Mouse (Mus musculus) liver, embryonic 11.5 days (tissue): ENCODE results near the gene Cks1b. TPM values are rescaled to one million over a fixed set of nuclear protein-coding genes. Genes with fewer than 3 reads are reported as not detected.
"Not testable (repeated sequence)": the region's sequence is repeated elsewhere in the genome, so short reads cannot be mapped to it uniquely, and the experiment has no call there.

Experiments
- ATAC-seq: fragments of 200-750 bp; cut with Nextera tagmentation; replicated peaks from 2 replicates; pipeline ENCODE4 v1.8.0; 2017; ENCODE audit warnings: moderate number of reproducible peaks, mild to moderate bottlenecking, moderate TSS enrichment, moderate library complexity; ENCODE audit not compliant: low FRiP score
- DNase-seq: peaks from one replicate; pipeline ENCODE4 v3.0.0-alpha.2; 2017; ENCODE audit warnings: low spot score
- H3K27ac ChIP-seq: fragments of 300-500 bp; sonication (generic); 2 replicates; pipeline ENCODE4 v1.5.1; 2014; ENCODE audit warnings: mild to moderate bottlenecking, low read depth, low read length, control low read depth
- H3K27me3 ChIP-seq: fragments of 300-500 bp; sonication (generic); replicated peaks from 2 replicates; pipeline ENCODE4 v1.6.1; 2014; ENCODE audit warnings: low read length, mixed read lengths; ENCODE audit not compliant: control insufficient read depth, insufficient read depth
- H3K36me3 ChIP-seq: fragments of 300-500 bp; sonication (generic); 2 replicates; pipeline ENCODE4 v1.6.1; 2014; ENCODE audit warnings: mild to moderate bottlenecking, low read length, moderate library complexity, mixed read lengths; ENCODE audit not compliant: control insufficient read depth, insufficient read depth
- H3K4me1 ChIP-seq: fragments of 300-500 bp; sonication (generic); replicated peaks from 2 replicates; pipeline ENCODE4 v1.6.1; 2014; ENCODE audit warnings: low read length, mixed read lengths; ENCODE audit not compliant: control insufficient read depth, insufficient read depth
- H3K4me2 ChIP-seq: fragments of 300-500 bp; sonication (generic); 2 replicates; pipeline ENCODE4 v1.6.1; 2014; ENCODE audit warnings: mild to moderate bottlenecking, control low read depth, moderate library complexity
- H3K4me3 ChIP-seq: fragments of 300-500 bp; sonication (generic); 2 replicates; pipeline ENCODE4 v1.5.1; 2014; ENCODE audit warnings: low read depth, low read length, control low read depth
- H3K9ac ChIP-seq: fragments of 300-500 bp; sonication (generic); 2 replicates; pipeline ENCODE4 v1.6.1; 2014; ENCODE audit warnings: low read depth, low read length, control low read depth
- H3K9me3 ChIP-seq: fragments of 300-500 bp; sonication (generic); 2 replicates; pipeline ENCODE4 v1.6.1; 2016; ENCODE audit warnings: low read length, inconsistent platforms, mixed read lengths; ENCODE audit not compliant: control insufficient read depth
- WGBS: fragments of 180-500 bp; shearing (Covaris S2); extraction: QIAGEN DNeasy Blood & Tissue Kit; methylation state at CpG from one replicate; pipeline ENCODE4 v1.1.7; 2014; 5-methylcytosine and 5-hydroxymethylcytosine counted together
- polyA plus RNA-seq: library from polyadenylated mRNA; unstranded; fragments of >200 nt; fragmentation: Nextera tagmentation; extraction: Ambion mirVana; gene quantifications from 2 replicates; pipeline ENCODE4 v1.2.1, GENCODE M21; 2014

Cks1b gene
- polyA plus RNA-seq, 1 experiment from 2014 or later: 498 TPM

DNA sequence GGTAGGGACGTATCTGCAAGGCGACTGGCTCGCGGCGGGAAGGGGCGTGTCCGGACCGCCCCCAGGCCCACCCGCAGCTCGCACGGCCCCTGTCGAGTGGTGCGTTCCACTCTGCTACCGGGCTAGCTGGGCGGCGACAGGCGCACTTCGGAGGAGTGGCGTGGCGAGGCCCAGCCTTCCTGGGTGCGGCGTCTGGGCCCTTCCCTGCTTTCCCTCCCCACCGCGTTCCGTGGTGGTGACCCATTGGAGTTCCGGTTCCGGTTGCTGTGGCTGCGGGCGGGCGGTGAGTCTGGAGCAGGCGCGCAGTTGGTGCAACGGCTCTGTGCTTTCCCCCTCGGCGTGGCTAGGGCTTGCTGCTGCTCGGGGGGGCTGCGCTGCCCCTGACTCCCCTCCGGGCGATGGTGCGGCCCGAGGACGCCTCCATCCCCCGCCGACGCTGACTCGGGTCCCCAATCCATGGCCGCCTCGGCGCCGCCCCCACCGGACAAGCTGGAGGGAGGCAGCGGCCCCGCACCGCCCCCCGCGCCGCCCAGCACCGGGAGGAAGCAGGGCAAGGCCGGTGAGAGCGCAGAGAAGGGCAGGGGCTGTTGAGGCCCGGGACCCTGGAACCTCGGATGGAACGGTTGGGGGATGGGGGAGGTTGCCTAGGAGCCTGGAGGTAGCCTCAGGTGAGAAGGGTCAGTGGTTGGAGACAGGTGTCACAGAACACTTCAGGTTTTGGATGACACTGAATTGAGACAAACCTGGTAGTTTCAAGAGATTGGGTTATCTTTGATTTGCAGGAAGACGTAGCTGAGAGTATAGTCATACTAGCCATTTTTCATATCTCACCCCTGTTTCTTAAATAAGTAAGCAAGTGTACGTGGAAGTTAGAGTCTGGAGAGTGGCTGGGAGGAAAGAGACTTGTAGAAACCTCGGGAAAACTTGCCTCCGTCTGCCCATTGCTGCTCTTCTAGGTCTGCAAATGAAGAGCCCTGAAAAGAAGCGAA, 12.3 kb upstream of the Cks1b start, which contains the start of gene Pygo2:
Gene Pygo2, plus strand, starts transcription at position 44 of the 989 bp plus-strand sequence.
- Histone ChIP-seq H3K9me3 (no peaks in the 10 kb centered on the region), H3K4me2 (peak within 1 kb of the TSS; percentile 78), H3K27me3 (no peaks in the 10 kb centered on the region), H3K4me1 (peaks cover 22% of the 10 kb centered on the region), H3K9ac (peak within 1 kb of the TSS; percentile 92), H3K27ac (peak within 1 kb of the TSS; percentile 90), H3K4me3 (peak within 1 kb of the TSS; percentile 100), H3K36me3 (peaks cover 31% of the 10 kb centered on the region)
- 1% methylated on average over 64 of the region's 68 CpGs for WGBS
- peak; percentile 97 for ATAC-seq
- peak; percentile 93 for DNase-seq

DNA sequence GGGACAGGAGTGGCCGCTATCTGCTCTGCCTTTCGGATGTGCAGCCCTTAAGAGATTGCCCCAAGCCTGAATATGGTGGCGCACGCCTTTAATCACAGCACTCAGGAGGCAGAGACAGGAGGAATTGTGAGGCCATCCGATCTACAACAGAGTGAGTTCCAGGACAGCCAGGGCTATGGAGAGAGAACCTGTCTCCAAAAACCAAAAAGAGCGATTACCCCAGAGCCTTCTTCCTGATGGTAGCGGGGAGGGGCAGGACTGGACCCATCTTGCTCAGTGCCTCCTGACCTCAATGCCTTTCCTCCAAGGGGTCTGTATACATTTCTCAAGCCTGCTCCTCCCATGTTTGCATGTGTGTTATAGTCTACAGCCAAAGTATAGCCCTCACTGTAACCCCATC, 10.8 kb upstream of the Cks1b start:
- WGBS: 91% methylated on average over 7 of the region's 7 CpGs
- not testable (repeated sequence) for H3K4me2 ChIP-seq, H3K9me3 ChIP-seq, ATAC-seq, H3K27ac ChIP-seq, DNase-seq, H3K27me3 ChIP-seq, H3K9ac ChIP-seq, H3K4me3 ChIP-seq
- Histone ChIP-seq H3K4me1 (peaks cover 33% of the 10 kb centered on the region), H3K36me3 (peaks cover 29% of the 10 kb centered on the region)

DNA sequence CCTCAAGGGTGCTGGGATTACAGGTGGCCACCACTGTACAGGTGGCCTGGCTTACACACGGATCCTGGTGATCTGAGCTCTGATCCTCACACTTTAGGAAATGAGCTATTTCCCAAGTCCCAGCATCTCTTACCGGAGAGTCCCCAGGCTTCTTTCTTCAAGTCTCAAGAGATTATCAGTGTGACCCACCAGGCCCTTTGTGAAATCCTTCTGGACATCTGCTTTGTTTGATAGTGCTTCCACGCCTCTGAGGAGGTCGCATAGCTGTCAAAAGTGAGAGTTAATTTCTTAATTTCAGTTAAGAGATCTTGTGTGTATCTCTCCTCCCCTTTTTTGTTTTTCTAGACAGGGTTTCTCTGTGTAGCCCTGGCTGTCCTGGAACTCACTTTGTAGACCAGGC, 7.7 kb upstream of the Cks1b start:
- no peaks in the 10 kb centered on the region for H3K27me3 ChIP-seq
- no peak for DNase-seq
- H3K9ac ChIP-seq: peak overlapping the region; percentile 57
- 40% methylated on average over 4 of the region's 4 CpGs for WGBS
- peak overlapping the region; percentile 82 for H3K27ac ChIP-seq
- peak overlapping the region; percentile 98 for H3K4me2 ChIP-seq
- no peaks in the 10 kb centered on the region for H3K9me3 ChIP-seq
- peak; percentile 22; the same call in 1 of the 2 replicates for ATAC-seq
- H3K4me3 ChIP-seq: peak overlapping the region; percentile 64
- peaks cover 14% of the 10 kb centered on the region for H3K36me3 ChIP-seq
- H3K4me1 ChIP-seq: peaks cover 52% of the 10 kb centered on the region

DNA sequence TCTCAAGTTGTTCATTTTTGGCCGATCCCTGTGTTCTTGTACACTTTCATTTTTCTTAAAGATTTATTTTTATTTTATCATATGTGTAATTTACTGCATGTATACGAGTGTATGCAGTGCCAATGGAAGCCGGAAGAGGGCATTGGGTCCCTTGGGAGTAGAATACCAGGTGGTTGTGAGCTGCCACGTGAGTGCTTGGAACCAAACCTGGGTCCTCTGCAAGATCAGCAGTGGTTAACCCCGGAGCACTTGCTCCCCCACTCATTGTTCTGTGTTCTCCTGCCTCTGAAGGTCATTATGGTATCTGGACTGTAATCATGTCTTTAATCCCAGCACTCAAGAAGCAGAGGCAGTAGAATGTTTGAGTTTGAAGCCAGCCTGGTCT, 7.0 kb upstream of the Cks1b start:
- DNase-seq (no peak), ATAC-seq (no peak)
- Histone ChIP-seq H3K4me2 (peak overlapping the region; percentile 98), H3K27me3 (no peaks in the 10 kb centered on the region), H3K36me3 (peaks cover 14% of the 10 kb centered on the region), H3K9ac (peak overlapping the region; percentile 10), H3K4me1 (peaks cover 53% of the 10 kb centered on the region), H3K9me3 (no peaks in the 10 kb centered on the region), H3K4me3 (peak overlapping the region; percentile 64), H3K27ac (peak overlapping the region; percentile 82)
- 84% methylated on average over 5 of the region's 5 CpGs for WGBS

DNA sequence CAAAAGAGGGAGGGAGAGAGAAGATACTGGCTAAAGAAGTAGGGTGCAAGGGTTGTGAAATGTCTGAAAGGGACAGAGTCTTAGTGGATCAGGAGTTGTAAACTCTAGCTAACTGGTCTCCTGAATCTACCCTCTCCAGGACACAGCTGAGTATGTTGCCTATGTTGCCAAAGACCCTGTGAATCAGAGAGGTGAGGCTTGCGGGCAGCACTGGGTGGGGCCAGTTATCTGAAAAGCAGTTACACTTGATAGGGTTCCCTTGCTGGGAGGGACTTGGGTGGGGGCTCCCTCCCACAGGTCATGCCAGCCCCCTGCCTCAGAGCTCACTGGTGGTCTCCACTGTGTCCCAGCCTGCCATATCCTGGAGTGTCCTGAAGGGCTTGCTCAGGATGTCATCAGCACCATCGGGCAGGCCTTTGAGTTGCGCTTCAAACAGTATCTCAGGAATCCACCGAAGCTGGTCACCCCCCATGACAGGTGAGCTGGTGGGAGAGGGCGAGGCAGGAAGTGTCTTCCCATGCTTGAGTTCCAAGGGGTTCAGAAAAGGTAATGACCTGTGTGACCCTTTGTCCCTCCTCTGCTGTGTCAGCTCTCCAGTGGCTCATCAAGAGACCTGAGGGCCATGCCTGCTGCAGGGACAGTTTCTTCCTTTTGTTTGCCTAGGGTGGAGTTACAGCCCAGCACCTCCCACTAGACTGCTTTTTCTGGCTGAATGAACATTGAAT, 6.4 kb upstream of the Cks1b start:
- H3K27ac ChIP-seq: peak overlapping the region; percentile 82

DNA sequence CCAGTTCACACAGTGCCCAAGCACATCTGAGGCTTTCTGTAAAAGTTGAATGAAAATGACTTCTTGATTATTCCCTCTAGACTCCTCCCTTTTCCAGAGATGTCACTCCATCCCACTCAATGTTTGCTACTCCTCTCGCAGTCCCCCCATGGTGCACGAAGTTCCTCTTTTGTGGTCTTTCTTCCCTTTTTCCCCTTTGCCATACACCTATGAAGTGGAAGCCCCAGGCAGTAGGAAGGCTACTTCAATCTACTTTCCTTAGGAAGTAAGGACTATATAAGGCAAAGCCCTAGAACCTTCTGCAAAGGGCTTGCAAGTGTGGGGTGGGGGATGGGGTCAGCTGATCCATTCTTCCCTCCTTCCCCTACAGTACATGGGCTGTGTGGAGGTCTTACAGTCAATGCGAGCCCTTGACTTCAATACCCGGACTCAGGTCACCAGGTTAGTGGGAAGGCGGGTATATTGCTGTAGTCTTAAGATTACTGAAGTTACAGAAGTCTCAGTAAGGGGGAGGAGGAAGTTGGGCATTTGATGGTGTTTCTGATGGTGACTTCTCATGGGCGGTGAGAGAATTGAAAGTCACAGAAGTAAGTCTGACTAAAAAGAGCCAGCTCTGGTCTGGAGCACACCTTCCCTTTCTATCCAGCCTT, 4.5 kb upstream of the Cks1b start:
- Histone ChIP-seq H3K4me1 (peaks cover 57% of the 10 kb centered on the region), H3K36me3 (peaks cover 10% of the 10 kb centered on the region), H3K9ac (peak overlapping the region; percentile 78), H3K4me2 (peak overlapping the region; percentile 98), H3K27me3 (no peaks in the 10 kb centered on the region), H3K9me3 (no peaks in the 10 kb centered on the region), H3K27ac (peak overlapping the region; percentile 91; the same call in 1 of the 2 replicates), H3K4me3 (peak overlapping the region; percentile 64)
- DNase-seq: no peak
- WGBS: 58% methylated on average over 6 of the region's 6 CpGs
- ATAC-seq: no peak

More for the DNA sequence above, 6.4 kb upstream of the Cks1b start:
- ATAC-seq (peak; percentile 40), DNase-seq (no peak)
- Histone ChIP-seq H3K9me3 (no peaks in the 10 kb centered on the region), H3K4me2 (peak overlapping the region; percentile 98), H3K36me3 (peaks cover 14% of the 10 kb centered on the region), H3K4me3 (peak overlapping the region; percentile 64), H3K27me3 (no peaks in the 10 kb centered on the region), H3K9ac (peak overlapping the region; percentile 4; the same call in 1 of the 2 replicates), H3K4me1 (peaks cover 57% of the 10 kb centered on the region)
- WGBS: 73% methylated on average over 5 of the region's 5 CpGs

DNA sequence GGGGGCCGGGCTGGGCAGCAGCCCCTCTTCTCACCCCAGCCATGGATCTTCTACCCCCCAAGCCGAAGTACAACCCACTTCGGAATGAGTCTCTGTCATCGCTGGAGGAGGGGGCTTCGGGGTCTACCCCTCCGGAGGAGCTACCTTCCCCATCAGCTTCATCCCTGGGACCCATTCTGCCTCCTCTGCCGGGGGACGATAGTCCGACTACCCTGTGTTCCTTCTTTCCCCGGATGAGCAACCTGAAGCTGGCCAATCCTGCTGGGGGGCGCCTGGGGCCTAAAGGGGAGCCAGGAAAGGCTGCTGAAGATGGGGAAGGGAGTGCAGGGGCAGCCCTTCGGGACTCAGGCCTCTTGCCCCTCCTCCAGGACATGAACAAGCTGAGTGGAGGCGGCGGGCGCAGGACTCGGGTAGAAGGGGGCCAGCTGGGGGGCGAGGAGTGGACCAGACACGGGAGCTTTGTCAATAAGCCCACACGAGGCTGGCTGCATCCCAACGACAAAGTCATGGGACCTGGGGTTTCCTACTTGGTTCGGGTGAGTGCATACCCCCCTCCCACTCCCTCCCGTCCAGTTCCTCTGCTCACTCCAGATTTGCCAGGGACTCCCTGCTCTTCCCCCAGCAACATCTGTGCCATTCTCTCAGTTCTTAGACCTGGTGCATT, 3.8 kb upstream of the Cks1b start:
- peak overlapping the region; percentile 64 for H3K4me3 ChIP-seq
- peaks cover 55% of the 10 kb centered on the region for H3K4me1 ChIP-seq
- H3K27me3 ChIP-seq: no peaks in the 10 kb centered on the region
- H3K4me2 ChIP-seq: peak overlapping the region; percentile 98
- H3K9me3 ChIP-seq: no peaks in the 10 kb centered on the region
- peak overlapping the region; percentile 78 for H3K9ac ChIP-seq
- H3K27ac ChIP-seq: peak overlapping the region; percentile 91
- peaks cover 3% of the 10 kb centered on the region for H3K36me3 ChIP-seq
- WGBS: 14% methylated on average over 22 of the region's 22 CpGs
- ATAC-seq (no peak), DNase-seq (no peak)
